Mouse (Mus musculus): ENCODE measurements around the gene Olfr794.

The Olfr794 gene

DNA sequence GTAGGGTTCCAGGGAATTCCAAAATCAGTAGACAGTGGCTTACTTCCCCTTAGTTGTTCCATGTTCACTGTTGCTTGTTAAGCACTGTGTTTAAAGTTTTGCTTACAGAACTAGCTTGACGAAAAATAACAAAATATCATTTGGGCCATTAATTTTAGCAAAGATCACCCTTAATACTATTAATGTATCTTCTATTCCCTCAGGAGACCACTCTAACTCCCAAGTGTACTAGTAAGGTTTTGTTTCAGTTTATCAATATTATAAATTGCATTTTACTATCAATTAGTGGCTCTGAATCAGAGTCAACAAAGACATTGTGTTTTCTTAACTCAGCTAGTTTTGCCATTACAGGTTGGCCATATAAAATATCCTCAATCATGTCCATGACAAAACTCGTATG, at the start of gene Olfr794:
TSS of gene Olfr794 (plus strand) at position 301 of the 400 bp plus-strand sequence.
- DNase-seq = no peak

DNA sequence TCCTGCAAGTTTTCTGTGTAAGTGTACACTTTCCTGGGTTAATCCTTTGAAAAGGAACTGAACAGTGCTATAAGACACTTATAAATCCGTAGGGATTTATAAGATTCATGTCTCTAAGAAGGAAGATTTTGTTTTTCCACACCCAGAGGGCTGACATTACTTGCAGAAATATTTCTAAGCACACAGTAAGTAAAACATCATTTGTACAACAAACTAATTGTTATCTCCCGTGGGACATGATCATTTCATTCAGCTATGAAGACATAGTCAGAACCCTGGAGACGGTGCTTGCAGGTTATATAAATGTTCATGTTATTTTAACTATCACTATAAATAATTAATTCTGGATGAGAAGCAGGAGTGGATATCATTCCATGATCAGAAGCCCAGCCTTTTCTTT, 46.0 kb upstream of the Olfr794 start, which contains the start of gene Olfr791:
TSS of gene Olfr791 (plus strand) at position 301 of the 400 bp plus-strand sequence.
- no peak for DNase-seq

DNA sequence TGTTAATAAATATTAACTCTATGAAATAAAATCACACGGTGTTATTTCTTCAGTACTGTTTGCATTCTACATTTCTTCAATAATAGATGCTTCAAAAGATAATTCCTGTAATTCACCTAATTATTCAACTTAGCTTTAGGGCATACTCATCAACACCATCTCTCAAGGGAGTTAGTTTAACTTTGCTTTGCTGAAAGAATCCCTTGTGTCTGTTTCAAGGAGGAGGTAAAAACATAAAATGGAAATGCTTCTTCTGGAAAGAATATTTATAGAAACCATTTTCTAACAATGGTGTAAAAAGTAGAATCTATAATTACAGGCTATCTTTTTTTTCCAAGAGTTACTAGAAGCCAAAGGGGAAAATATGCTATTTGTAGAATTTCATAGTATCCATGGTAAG, 28.6 kb upstream of the Olfr794 start, which contains the start of gene Olfr792:
TSS of gene Olfr792 (plus strand) at position 301 of the 400 bp plus-strand sequence.
- no peak for DNase-seq

DNA sequence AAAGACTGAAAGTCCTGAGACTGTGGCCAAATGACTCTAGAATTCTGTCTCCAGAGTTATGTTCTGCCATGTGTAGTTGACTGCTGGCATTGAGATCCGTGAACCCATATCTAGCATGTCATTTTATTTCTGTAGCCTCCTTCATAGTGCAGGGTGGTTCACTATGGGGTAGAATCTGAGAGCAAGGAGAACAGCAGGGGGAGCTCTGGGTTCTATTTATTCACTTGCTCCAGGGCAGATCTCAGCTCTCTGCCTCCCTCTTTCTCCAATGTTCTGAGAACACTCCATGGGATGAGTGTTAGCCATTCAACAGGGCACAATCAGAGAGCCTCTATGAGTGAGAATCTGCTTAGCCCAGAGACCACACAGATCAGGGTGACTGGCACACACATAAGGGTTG, 18.1 kb upstream of the Olfr794 start:
- DNase-seq = no peak

DNA sequence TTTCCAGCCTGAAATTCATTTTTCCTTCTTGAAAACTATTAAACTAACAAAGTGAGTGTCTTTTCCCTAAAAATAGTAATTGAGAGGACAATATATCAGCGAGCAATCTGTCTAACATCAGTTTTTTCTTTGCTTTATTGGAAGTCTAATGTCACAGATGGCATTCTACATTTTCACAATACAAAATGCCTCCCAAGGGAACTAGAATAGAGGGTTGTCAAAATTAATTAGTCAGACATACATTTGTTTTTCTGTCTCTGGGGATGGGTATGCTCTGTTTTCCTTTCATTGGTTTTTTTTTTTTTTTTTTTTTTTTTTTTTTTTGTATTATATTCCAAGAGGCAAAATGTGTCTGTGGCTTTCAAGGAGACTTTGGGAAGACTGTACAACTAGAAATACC, 9.6 kb downstream of the Olfr794 start:
- DNase-seq = no peak

DNA sequence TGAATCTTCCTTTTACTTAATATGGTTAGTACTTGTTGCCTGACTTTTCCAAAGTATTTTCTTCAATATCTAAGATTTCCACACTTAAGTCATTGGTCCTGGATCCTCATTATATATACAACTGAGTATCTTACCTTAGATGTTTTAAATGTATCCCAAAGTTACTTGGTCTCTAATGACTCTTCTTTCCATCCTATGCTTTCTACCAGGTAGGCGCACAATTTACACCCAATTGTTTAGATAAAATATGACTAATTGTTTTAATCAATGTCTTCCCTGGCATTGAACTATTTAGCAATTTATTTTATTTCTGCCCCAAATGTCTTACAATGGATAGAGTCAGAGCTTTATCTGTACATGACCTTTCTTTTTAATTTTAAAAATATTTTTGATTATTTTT, 45.0 kb downstream of the Olfr794 start, which contains the start of gene Olfr796:
TSS of gene Olfr796 (minus strand) at position 101 of the 400 bp plus-strand sequence.
- no peak for DNase-seq

DNA sequence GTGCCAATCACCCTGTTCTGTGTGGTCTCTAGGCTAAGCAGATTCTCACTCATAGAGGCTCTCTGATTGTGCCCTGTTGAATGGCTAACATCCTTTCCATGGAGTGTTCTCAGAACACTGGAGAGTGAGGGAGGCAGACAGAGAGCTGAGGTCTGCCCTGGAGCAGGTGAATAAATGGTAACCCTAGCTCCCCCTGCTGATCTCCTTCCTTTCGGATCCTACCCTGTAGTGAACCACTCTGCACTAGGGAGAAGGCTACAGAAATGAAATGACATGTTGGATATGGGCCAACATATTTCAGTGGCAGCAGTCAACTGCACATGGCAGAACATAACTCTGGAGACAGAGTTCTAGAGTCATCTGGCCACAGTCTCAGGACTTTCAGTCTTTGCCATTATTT, 54.3 kb downstream of the Olfr794 start:
- DNase-seq = peak; percentile 74

Data from heart, adult 11 months (tissue).